In the genomic region with DNA sequence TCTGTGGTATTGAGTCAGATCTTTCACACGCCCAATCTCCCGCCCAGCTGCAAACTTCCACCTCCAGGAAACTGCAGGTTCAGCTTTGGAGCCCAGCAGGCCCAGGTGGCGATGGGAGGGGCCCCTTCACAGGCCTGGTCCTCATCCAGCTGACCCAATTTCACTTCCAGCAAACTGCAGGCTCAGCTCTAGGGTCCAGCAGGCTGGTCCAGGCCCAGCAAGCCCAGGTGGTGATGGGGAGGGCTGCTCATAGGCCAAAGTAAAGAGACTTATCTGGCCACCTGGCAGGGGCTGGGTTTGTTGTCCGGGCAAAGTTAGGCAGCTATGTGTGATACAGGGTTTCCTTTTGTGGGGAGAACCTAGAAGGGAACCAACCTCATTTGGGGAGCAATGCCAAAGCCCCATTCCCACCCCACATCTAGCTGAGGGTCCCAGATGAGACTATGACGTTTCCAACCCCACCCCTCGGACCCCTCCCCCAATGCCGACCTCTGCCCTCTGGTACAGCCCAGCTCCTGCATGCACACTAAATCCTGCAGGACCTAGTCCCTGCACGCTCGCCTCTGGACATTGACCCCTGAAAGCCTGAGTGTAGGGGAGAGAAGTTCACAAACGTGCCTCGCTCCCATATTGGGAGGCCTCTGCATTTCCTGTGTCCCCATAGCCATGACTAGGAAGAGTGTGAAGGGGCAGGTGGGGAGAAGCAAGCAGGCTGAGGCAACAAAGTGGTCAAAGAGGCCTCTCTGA, we compare ENCODE assay signal across 16 mouse cellular contexts. TPM values are rescaled to one million over a fixed set of nuclear protein-coding genes. Genes with fewer than 3 reads are reported as not detected.
DNase-seq lines count a peak whose midpoint lies in the region; ATAC-seq and TF ChIP-seq lines count a peak whose summit lies in the region.
"Had no signal": no experiment of that assay in that cellular context is flagged by ENCODE, and none has a peak within 500 bp of the region (broad histone marks: within the 10 kb centered on the region; RNA-seq: fewer than 3 reads in every experiment).

No protein-coding gene starts in this region.

- TF ChIP-seq CTCF in intestine, postnatal 0 days (IDR thresholded peaks at IDR 0.05; ENCODE audit: low read depth) = no peak

- peak; percentile 54 for ATAC-seq in intestine, postnatal 0 days
- ATAC-seq in liver, embryonic 15.5 days (ENCODE audit: insufficient read depth) = peak; percentile 73
- ATAC-seq in activated CD4-positive, CD25-positive, alpha-beta regulatory T cell, adult 4 months = no peak
- no peak for ATAC-seq in hindbrain, embryonic 11.5 days (ENCODE audit: low FRiP score)

- no peak overlapping the region for H3K27ac ChIP-seq in intestine, postnatal 0 days (ENCODE audit: low read depth, low read length)
- H3K27ac ChIP-seq in liver, embryonic 15.5 days (replicated peaks) = peak overlapping the region; percentile 75
- H3K27ac ChIP-seq in hindbrain, embryonic 11.5 days (ENCODE audit: low read depth, low read length) = no peak overlapping the region
- H3K27ac ChIP-seq: forebrain, embryonic 12.5 days had no signal

- 32% methylated on average over 11 of the region's 11 CpGs for WGBS in intestine, postnatal 0 days
- 42% methylated on average over 11 of the region's 11 CpGs for WGBS in liver, embryonic 15.5 days (ENCODE audit: insufficient replicate concordance)
- WGBS in hindbrain, embryonic 11.5 days = 78% methylated on average over 11 of the region's 11 CpGs

- peak; percentile 32 for DNase-seq in retina, postnatal 7 days (ENCODE audit: low read depth, low spot score)
- DNase-seq in retina, embryonic 14.5 days (ENCODE audit: low spot score) = no peak
- DNase-seq in MN1 (ENCODE audit: low spot score) = no peak
- no peak for DNase-seq in left cerebral cortex, adult 8-10 months (ENCODE audit: low spot score in 2 of 2)
- DNase-seq in hindbrain, embryonic 11.5 days (ENCODE audit: low spot score) = no peak
- DNase-seq: lung, embryonic 14.5 days; spleen, adult 18-20 months had no signal

- no peaks in the 10 kb centered on the region for H3K9me3 ChIP-seq in intestine, postnatal 0 days (ENCODE audit: control insufficient read depth)
- no peaks in the 10 kb centered on the region for H3K9me3 ChIP-seq in liver, embryonic 15.5 days (replicated peaks)
- H3K9me3 ChIP-seq in hindbrain, embryonic 11.5 days (ENCODE audit: control insufficient read depth, low read length) = no peaks in the 10 kb centered on the region
- H3K9me3 ChIP-seq: forebrain, embryonic 12.5 days had no signal

- no peak overlapping the region for H3K4me3 ChIP-seq in intestine, postnatal 0 days (ENCODE audit: low read depth, low read length)
- H3K4me3 ChIP-seq in liver, embryonic 15.5 days (replicated peaks) = no peak overlapping the region
- no peak overlapping the region for H3K4me3 ChIP-seq in hindbrain, embryonic 11.5 days (ENCODE audit: low read depth, low read length)
- H3K4me3 ChIP-seq: forebrain, embryonic 12.5 days had no signal

- peaks cover 6% of the 10 kb centered on the region; the same call in 1 of the 2 replicates for H3K4me1 ChIP-seq in intestine, postnatal 0 days (replicated peaks; ENCODE audit: control insufficient read depth, insufficient read depth, low read length)
- H3K4me1 ChIP-seq in liver, embryonic 15.5 days (replicated peaks) = peaks cover 39% of the 10 kb centered on the region
- no peaks in the 10 kb centered on the region for H3K4me1 ChIP-seq in hindbrain, embryonic 11.5 days (replicated peaks; ENCODE audit: control insufficient read depth, insufficient read depth, low read length)
- H3K4me1 ChIP-seq: forebrain, embryonic 12.5 days had no signal

- H3K4me2 ChIP-seq in intestine, postnatal 0 days (replicated peaks; ENCODE audit: low read depth) = no peak overlapping the region
- no peak overlapping the region; the same call in 1 of the 2 replicates for H3K4me2 ChIP-seq in liver, embryonic 15.5 days
- H3K4me2 ChIP-seq in hindbrain, embryonic 11.5 days (replicated peaks; ENCODE audit: low read depth, low read length) = no peak overlapping the region
- H3K4me2 ChIP-seq: forebrain, embryonic 12.5 days; lung, embryonic 14.5 days; midbrain, embryonic 11.5 days had no signal

- no peak overlapping the region for H3K9ac ChIP-seq in intestine, postnatal 0 days (ENCODE audit: low read depth, low read length)
- H3K9ac ChIP-seq in liver, embryonic 15.5 days = no peak overlapping the region
- no peak overlapping the region for H3K9ac ChIP-seq in hindbrain, embryonic 11.5 days (ENCODE audit: low read depth, low read length)
- H3K9ac ChIP-seq: forebrain, embryonic 12.5 days; lung, embryonic 14.5 days had no signal

- H3K27me3 ChIP-seq in intestine, postnatal 0 days (replicated peaks; ENCODE audit: control insufficient read depth, insufficient read depth, low read length) = no peaks in the 10 kb centered on the region
- no peaks in the 10 kb centered on the region for H3K27me3 ChIP-seq in liver, embryonic 15.5 days
- no peaks in the 10 kb centered on the region for H3K27me3 ChIP-seq in hindbrain, embryonic 11.5 days (ENCODE audit: control insufficient read depth, insufficient read depth, low read length)

- no peaks in the 10 kb centered on the region for H3K36me3 ChIP-seq in intestine, postnatal 0 days (ENCODE audit: control insufficient read depth, insufficient read depth)
- no peaks in the 10 kb centered on the region for H3K36me3 ChIP-seq in liver, embryonic 15.5 days (replicated peaks)
- H3K36me3 ChIP-seq in hindbrain, embryonic 11.5 days (ENCODE audit: control insufficient read depth, insufficient read depth, low read length) = no peaks in the 10 kb centered on the region
- H3K36me3 ChIP-seq: forebrain, embryonic 12.5 days had no signal

RNA-seq across cellular contexts. Expression of a gene that starts 8.6 kb away (rescaled TPM):
- polyA plus RNA-seq in intestine, postnatal 0 days (2015; fragmentation: Nextera tagmentation; extraction: Ambion mirVana) = 0.40 and 0.51 TPM in 2 replicates
- polyA plus RNA-seq in liver, embryonic 15.5 days (2015; fragmentation: Nextera tagmentation; extraction: Ambion mirVana) = not detected in 2 replicates
- not detected for total RNA-seq in left cerebral cortex, adult 8-10 months (2022)
- not detected for polyA plus RNA-seq in activated CD4-positive, CD25-positive, alpha-beta regulatory T cell, adult 4 months (2017; shearing (Covaris generic))
- polyA plus RNA-seq in hindbrain, embryonic 11.5 days (2014; fragmentation: Nextera tagmentation; extraction: Ambion mirVana) = not detected in 2 replicates
- total RNA-seq: heart, adult 8-10 months; hematopoietic stem cell, adult 5-6 weeks; neutrophil, adult 5-6 weeks had no signal
- polyA plus RNA-seq: brain, embryonic 14.5 days; forebrain, embryonic 12.5 days; lung, embryonic 14.5 days; midbrain, embryonic 11.5 days had no signal

RNA-seq across cellular contexts. Expression of a gene that starts 15.2 kb away (rescaled TPM):
- 1.2 and 2.2 TPM in 2 replicates for polyA plus RNA-seq in intestine, postnatal 0 days (2015; fragmentation: Nextera tagmentation; extraction: Ambion mirVana)
- polyA plus RNA-seq in liver, embryonic 15.5 days (2015; fragmentation: Nextera tagmentation; extraction: Ambion mirVana) = 0.23 and 0.38 TPM in 2 replicates
- total RNA-seq in left cerebral cortex, adult 8-10 months (2022) = 1,000 to 10,000 TPM; 1,862 to 2,386 (median 2,226) TPM
- polyA plus RNA-seq in activated CD4-positive, CD25-positive, alpha-beta regulatory T cell, adult 4 months (2017; shearing (Covaris generic)) = not detected
- polyA plus RNA-seq in hindbrain, embryonic 11.5 days (2014; fragmentation: Nextera tagmentation; extraction: Ambion mirVana) = 0.39 and 0.64 TPM in 2 replicates
- total RNA-seq: neutrophil, adult 5-6 weeks had no signal
- polyA plus RNA-seq: midbrain, embryonic 11.5 days had no signal

RNA-seq across cellular contexts. Expression of a gene that starts 15.5 kb away (rescaled TPM):
- 38.5 and 40.2 TPM in 2 replicates for polyA plus RNA-seq in intestine, postnatal 0 days (2015; fragmentation: Nextera tagmentation; extraction: Ambion mirVana)
- 24.0 and 28.6 TPM in 2 replicates for polyA plus RNA-seq in liver, embryonic 15.5 days (2015; fragmentation: Nextera tagmentation; extraction: Ambion mirVana)
- 100 to 1,000 TPM; 105 to 121 (median 113) TPM for total RNA-seq in left cerebral cortex, adult 8-10 months (2022)
- 10 to 100 TPM; 51.3 to 71.1 TPM for polyA plus RNA-seq in activated CD4-positive, CD25-positive, alpha-beta regulatory T cell, adult 4 months (2017; shearing (Covaris generic))
- polyA plus RNA-seq in hindbrain, embryonic 11.5 days (2014; fragmentation: Nextera tagmentation; extraction: Ambion mirVana) = 64.2 and 75.3 TPM in 2 replicates

RNA-seq across cellular contexts. Expression of a gene that starts 16.4 kb away (rescaled TPM):
- 48.5 and 49.3 TPM in 2 replicates for polyA plus RNA-seq in intestine, postnatal 0 days (2015; fragmentation: Nextera tagmentation; extraction: Ambion mirVana)
- polyA plus RNA-seq in liver, embryonic 15.5 days (2015; fragmentation: Nextera tagmentation; extraction: Ambion mirVana) = 64.9 and 88.1 TPM in 2 replicates
- 1 to 10 TPM in 3 of 4 experiments, under 1 TPM in 1; 0.86 to 1.9 (median 1.6) TPM for total RNA-seq in left cerebral cortex, adult 8-10 months (2022)
- polyA plus RNA-seq in activated CD4-positive, CD25-positive, alpha-beta regulatory T cell, adult 4 months (2017; shearing (Covaris generic)) = 1 to 10 TPM; 3.1 to 3.2 TPM
- 4.0 and 6.1 TPM in 2 replicates for polyA plus RNA-seq in hindbrain, embryonic 11.5 days (2014; fragmentation: Nextera tagmentation; extraction: Ambion mirVana)
- total RNA-seq: neutrophil, adult 5-6 weeks had no signal

RNA-seq across cellular contexts. Expression of a gene that starts 24.2 kb away (rescaled TPM):
- 41.2 and 46.2 TPM in 2 replicates for polyA plus RNA-seq in intestine, postnatal 0 days (2015; fragmentation: Nextera tagmentation; extraction: Ambion mirVana)
- polyA plus RNA-seq in liver, embryonic 15.5 days (2015; fragmentation: Nextera tagmentation; extraction: Ambion mirVana) = 8.3 and 10.6 TPM in 2 replicates
- 10 to 100 TPM; 67.2 to 88.0 (median 78.1) TPM for total RNA-seq in left cerebral cortex, adult 8-10 months (2022)
- 10 to 100 TPM; 72.8 to 74.8 TPM for polyA plus RNA-seq in activated CD4-positive, CD25-positive, alpha-beta regulatory T cell, adult 4 months (2017; shearing (Covaris generic))
- 27.6 and 28.0 TPM in 2 replicates for polyA plus RNA-seq in hindbrain, embryonic 11.5 days (2014; fragmentation: Nextera tagmentation; extraction: Ambion mirVana)

Comparison
In these comparisons a context has a peak if more than half of its experiments do, and no peak if none do; other contexts are left out.
1. ATAC-seq: peak in intestine, postnatal 0 days (single experiment) and liver, embryonic 15.5 days (single experiment); none in activated CD4-positive, CD25-positive, alpha-beta regulatory T cell, adult 4 months (single experiment) and hindbrain, embryonic 11.5 days (single experiment).